Mouse (Mus musculus): Measurements from ENCODE around the gene Prune2. TPM values are rescaled to one million over a fixed set of nuclear protein-coding genes. Genes with fewer than 3 reads are reported as not detected.

Prune2 gene
- total and polyA plus RNA-seq, 3 experiments: not detected

- TF ChIP-seq ETS1 (IDR thresholded peaks at IDR 0.05; ENCODE audit: low read depth, low read length) (no peak), USF2 (IDR thresholded peaks at IDR 0.05; ENCODE audit: borderline replicate concordance in 1 of 2, insufficient read depth in 1 of 2, low read depth in 1 of 2, low read length in 2 of 2) (no peak), TCF12 (IDR thresholded peaks at IDR 0.05; ENCODE audit: low read depth, low read length) (no peak), JUND (IDR thresholded peaks at IDR 0.05; ENCODE audit: low read depth, low read length) (no peak), HCFC1 (IDR thresholded peaks at IDR 0.05; ENCODE audit: low read depth, low read length) (no peak), MAFK (IDR thresholded peaks at IDR 0.05; ENCODE audit: borderline replicate concordance, low read depth, low read length) (no peak)
- Histone ChIP-seq H3K4me3 (ENCODE audit: control insufficient read depth in 1 of 2, insufficient read depth in 1 of 2, low read depth in 2 of 2, low read length in 2 of 2) (no peak overlapping the region), H3K79me2 (ENCODE audit: control insufficient read depth, insufficient read depth, low read length, poor library complexity) (no peaks in the 10 kb centered on the region), H3K9ac (ENCODE audit: control insufficient read depth, low read depth, low read length, poor library complexity, severe bottlenecking) (no peak overlapping the region), H3K27ac (ENCODE audit: control insufficient read depth, low read depth, low read length) (no peak overlapping the region), H3K9me3 (replicated peaks; ENCODE audit: insufficient read depth, low read length) (no peaks in the 10 kb centered on the region), H3K4me1 (ENCODE audit: control insufficient read depth in 1 of 2, insufficient read depth in 2 of 2, low read length in 2 of 2) (no peaks in the 10 kb centered on the region), H3K36me3 (ENCODE audit: control insufficient read depth in 1 of 2, insufficient read depth in 2 of 2, low read length in 2 of 2) (no peaks in the 10 kb centered on the region), H3K27me3 (ENCODE audit: control insufficient read depth in 1 of 2, insufficient read depth in 2 of 2, low read length in 2 of 2) (peaks cover 0 to 1% of the 10 kb centered on the region in 2 experiments; a peak in 2 of 4 replicates)
- no peak for DNase-seq (ENCODE audit: low read depth, low spot score)
Observed at GRCm38 (mm10) chr19:16992151-16992550, 36.2 kb downstream of the Prune2 start.

- DNase-seq (ENCODE audit: low read depth, low spot score): no peak
- no peak overlapping the region for H3K9ac ChIP-seq (ENCODE audit: control insufficient read depth, low read depth, low read length, poor library complexity, severe bottlenecking)
- H3K79me2 ChIP-seq (ENCODE audit: control insufficient read depth, insufficient read depth, low read length, poor library complexity): no peaks in the 10 kb centered on the region
- no peak for TF ChIP-seq POLR2A (IDR thresholded peaks at IDR 0.05; ENCODE audit: control insufficient read depth in 1 of 2, insufficient read depth in 1 of 2, low read depth in 1 of 2, low read length in 2 of 2, poor library complexity in 1 of 2)
- no peaks in the 10 kb centered on the region for H3K36me3 ChIP-seq (ENCODE audit: control insufficient read depth in 1 of 2, insufficient read depth in 2 of 2, low read length in 2 of 2)
- H3K27ac ChIP-seq (ENCODE audit: control insufficient read depth, low read depth, low read length): no peak overlapping the region
- no peaks in the 10 kb centered on the region for H3K4me1 ChIP-seq (ENCODE audit: control insufficient read depth in 1 of 2, insufficient read depth in 2 of 2, low read length in 2 of 2)
- no peaks in the 10 kb centered on the region for H3K9me3 ChIP-seq (replicated peaks; ENCODE audit: insufficient read depth, low read length)
- no peak overlapping the region for H3K4me3 ChIP-seq (ENCODE audit: control insufficient read depth in 1 of 2, insufficient read depth in 1 of 2, low read depth in 2 of 2, low read length in 2 of 2)
- H3K27me3 ChIP-seq (ENCODE audit: control insufficient read depth in 1 of 2, insufficient read depth in 2 of 2, low read length in 2 of 2): no peaks in the 10 kb centered on the region; a peak in 2 of 4 replicates
Observed at GRCm38 (mm10) chr19:16994260-16994659, 38.3 kb downstream of the Prune2 start.

GRCm38 (mm10) chr19:16997915-16998314 is 42.0 kb downstream of the Prune2 start:
- Histone ChIP-seq H3K4me1 (ENCODE audit: control insufficient read depth in 1 of 2, insufficient read depth in 2 of 2, low read length in 2 of 2) (no peaks in the 10 kb centered on the region), H3K79me2 (ENCODE audit: control insufficient read depth, insufficient read depth, low read length, poor library complexity) (no peaks in the 10 kb centered on the region), H3K27ac (ENCODE audit: control insufficient read depth, low read depth, low read length) (no peak overlapping the region), H3K36me3 (ENCODE audit: control insufficient read depth in 1 of 2, insufficient read depth in 2 of 2, low read length in 2 of 2) (no peaks in the 10 kb centered on the region), H3K4me3 (ENCODE audit: control insufficient read depth in 1 of 2, insufficient read depth in 1 of 2, low read depth in 2 of 2, low read length in 2 of 2) (no peak overlapping the region), H3K9me3 (replicated peaks; ENCODE audit: insufficient read depth, low read length) (no peaks in the 10 kb centered on the region), H3K27me3 (ENCODE audit: control insufficient read depth in 1 of 2, insufficient read depth in 2 of 2, low read length in 2 of 2) (no peaks in the 10 kb centered on the region; a peak in 1 of 4 replicates), H3K9ac (ENCODE audit: control insufficient read depth, low read depth, low read length, poor library complexity, severe bottlenecking) (no peak overlapping the region)
- DNase-seq (ENCODE audit: low read depth, low spot score): no peak
- TF ChIP-seq CHD2 (IDR thresholded peaks at IDR 0.05; ENCODE audit: low read length) (no peak), UBTF (IDR thresholded peaks at IDR 0.05; ENCODE audit: borderline replicate concordance, insufficient read depth, low read depth, low read length) (no peak), MAFK (IDR thresholded peaks at IDR 0.05; ENCODE audit: borderline replicate concordance, low read depth, low read length) (no peak), RAD21 (IDR thresholded peaks at IDR 0.05; ENCODE audit: low read depth, low read length) (no peak), ETS1 (IDR thresholded peaks at IDR 0.05; ENCODE audit: low read depth, low read length) (no peak), TAL1 (IDR thresholded peaks at IDR 0.05; ENCODE audit: low read length) (no peak), TCF12 (IDR thresholded peaks at IDR 0.05; ENCODE audit: low read depth, low read length) (no peak), POLR2AphosphoS2 (IDR thresholded peaks at IDR 0.05; ENCODE audit: low read length) (no peak), HCFC1 (IDR thresholded peaks at IDR 0.05; ENCODE audit: low read depth, low read length) (no peak), GABPA (IDR thresholded peaks at IDR 0.05; ENCODE audit: low read depth, low read length) (no peak)

All from MEL (cell line).